Comparison of ENCODE assay signal across 33 mouse cellular contexts in the genomic region with DNA sequence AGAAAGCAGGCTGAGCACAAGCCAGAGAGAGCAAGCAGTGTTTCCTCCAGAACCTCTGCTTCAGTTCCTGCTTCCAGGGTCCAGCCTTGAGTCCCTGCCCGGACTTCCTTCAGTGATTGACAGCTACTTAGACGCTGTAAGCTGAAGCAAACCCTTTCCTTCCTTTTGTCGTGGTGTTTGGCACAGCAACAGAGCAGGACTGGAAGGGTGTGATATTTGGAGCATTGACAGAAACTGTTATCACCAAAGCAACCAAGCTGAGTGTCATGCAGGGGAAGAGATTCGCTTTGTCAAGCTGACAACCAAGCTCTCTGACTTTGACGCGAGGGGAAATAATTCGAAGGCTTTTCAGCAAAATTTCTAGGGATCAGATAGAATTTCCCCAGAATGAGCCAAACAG. TPM values are rescaled to one million over a fixed set of nuclear protein-coding genes. Genes with fewer than 3 reads are reported as not detected.
DNase-seq lines count a peak whose midpoint lies in the region; ATAC-seq and TF ChIP-seq lines count a peak whose summit lies in the region.
"Had no signal": no experiment of that assay in that cellular context is flagged by ENCODE, and none has a peak within 500 bp of the region (broad histone marks: within the 10 kb centered on the region; RNA-seq: fewer than 3 reads in every experiment).

No protein-coding gene starts in this region.

- DNase-seq in heart, adult 11 months = peak; percentile 89
- no peak for DNase-seq in heart, postnatal 36 days
- peak; percentile 26 for DNase-seq in lung, embryonic 14.5 days
- DNase-seq in lung, adult 2 months = no peak
- DNase-seq in left cerebral cortex, postnatal 4 days = no peak
- DNase-seq in urinary bladder, adult 2 months (ENCODE audit: low spot score) = no peak
- DNase-seq: adrenal gland, postnatal 25 days; cerebellum, adult 2 months; cerebellum, postnatal 14 days; kidney, adult 18-20 months; kidney, postnatal 25 days; lung, postnatal 10 days; right cerebral cortex, postnatal 4 days; thymus, adult 2 months; thymus, postnatal 36 days had no signal

- TF ChIP-seq CTCF in lung, embryonic 14.5 days (IDR thresholded peaks at IDR 0.05; ENCODE audit: low read depth) = no peak
- no peak for TF ChIP-seq CTCF in lung, adult 2 months (IDR thresholded peaks at IDR 0.05; ENCODE audit: insufficient read depth, low read length)

- no peak overlapping the region for H3K4me2 ChIP-seq in lung, embryonic 14.5 days
- H3K4me2 ChIP-seq in heart, embryonic 16.5 days (ENCODE audit: low read depth, low read length) = no peak overlapping the region
- H3K4me2 ChIP-seq: forebrain, embryonic 15.5 days; hindbrain, embryonic 14.5 days; kidney, embryonic 15.5 days; limb, embryonic 13.5 days; liver, embryonic 11.5 days; midbrain, embryonic 13.5 days; neural tube, embryonic 13.5 days had no signal

- no peaks in the 10 kb centered on the region for H3K9me3 ChIP-seq in lung, embryonic 14.5 days (ENCODE audit: low read depth, low read length)
- H3K9me3 ChIP-seq in heart, embryonic 16.5 days (replicated peaks; ENCODE audit: control insufficient read depth, low read length) = 0 out of 2 replicates have a peak, but pooled peaks cover 3% of the 10 kb centered on the region
- H3K9me3 ChIP-seq: forebrain, embryonic 15.5 days; kidney, embryonic 15.5 days; midbrain, embryonic 13.5 days; neural tube, embryonic 13.5 days had no signal

- no peak overlapping the region for H3K9ac ChIP-seq in lung, embryonic 14.5 days
- no peak overlapping the region for H3K9ac ChIP-seq in heart, embryonic 16.5 days (ENCODE audit: low read length)
- H3K9ac ChIP-seq: forebrain, embryonic 15.5 days; hindbrain, embryonic 14.5 days; kidney, embryonic 15.5 days; limb, embryonic 13.5 days; midbrain, embryonic 13.5 days; neural tube, embryonic 13.5 days had no signal

- no peak overlapping the region for H3K27ac ChIP-seq in lung, embryonic 14.5 days (ENCODE audit: low read depth)
- H3K27ac ChIP-seq in heart, embryonic 16.5 days (ENCODE audit: low read length) = no peak overlapping the region
- H3K27ac ChIP-seq: forebrain, embryonic 15.5 days; hindbrain, embryonic 14.5 days; kidney, embryonic 15.5 days; left cerebral cortex, adult 2 months; limb, embryonic 13.5 days; macrophage; midbrain, embryonic 13.5 days; neural tube, embryonic 13.5 days; stomach, postnatal 0 days had no signal

- TF ChIP-seq POLR2A in lung, adult 2 months (IDR thresholded peaks at IDR 0.05; ENCODE audit: borderline replicate concordance, extremely low read depth, low read depth, low read length) = no peak

- 47% methylated on average over 7 of the region's 7 CpGs for WGBS in lung, embryonic 14.5 days
- WGBS in lung, adult 2 months = 36% methylated on average over 7 of the region's 7 CpGs
- WGBS in heart, embryonic 16.5 days = 20% methylated on average over 7 of the region's 7 CpGs

- H3K36me3 ChIP-seq in lung, embryonic 14.5 days (ENCODE audit: insufficient read depth) = no peaks in the 10 kb centered on the region
- peaks cover 23% of the 10 kb centered on the region for H3K36me3 ChIP-seq in heart, embryonic 16.5 days (ENCODE audit: control insufficient read depth, insufficient read depth)
- H3K36me3 ChIP-seq: forebrain, embryonic 15.5 days; kidney, embryonic 15.5 days; limb, embryonic 13.5 days; midbrain, embryonic 13.5 days; neural tube, embryonic 13.5 days had no signal

- no peak overlapping the region for H3K4me3 ChIP-seq in lung, embryonic 14.5 days (ENCODE audit: low read depth, low read length)
- no peak overlapping the region for H3K4me3 ChIP-seq in lung, adult 2 months (replicated peaks; ENCODE audit: extremely low read depth, low read depth, low read length)
- no peak overlapping the region for H3K4me3 ChIP-seq in heart, embryonic 16.5 days (ENCODE audit: low read length)
- H3K4me3 ChIP-seq: forebrain, embryonic 15.5 days; kidney, embryonic 15.5 days; left cerebral cortex, adult 2 months; limb, embryonic 13.5 days; midbrain, embryonic 13.5 days; neural tube, embryonic 13.5 days had no signal

- no peaks in the 10 kb centered on the region for H3K4me1 ChIP-seq in lung, embryonic 14.5 days (ENCODE audit: insufficient read depth)
- H3K4me1 ChIP-seq in lung, adult 2 months (ENCODE audit: control insufficient read depth, insufficient read depth, low read length) = no peaks in the 10 kb centered on the region
- H3K4me1 ChIP-seq in heart, embryonic 16.5 days (ENCODE audit: control insufficient read depth, insufficient read depth, low read length) = no peaks in the 10 kb centered on the region
- H3K4me1 ChIP-seq: forebrain, embryonic 15.5 days; kidney, embryonic 15.5 days; limb, embryonic 13.5 days; midbrain, embryonic 13.5 days; neural tube, embryonic 13.5 days had no signal

- intact Hi-C loops in heart, postnatal 36 days (cut with DNase I) = no loop called here
- intact Hi-C loops in left cerebral cortex, postnatal 4 days (cut with DNase I) = no loop called here

- ATAC-seq in lung, embryonic 14.5 days (ENCODE audit: insufficient read depth) = peak; percentile 8; the same call in 1 of the 2 replicates
- ATAC-seq in heart, embryonic 16.5 days (replicated peaks; ENCODE audit: extremely low read depth, insufficient read depth, low FRiP score) = peak; percentile 49
- ATAC-seq: forebrain, embryonic 15.5 days; midbrain, embryonic 13.5 days had no signal

- no peaks in the 10 kb centered on the region for H3K27me3 ChIP-seq in lung, embryonic 14.5 days (ENCODE audit: insufficient read depth, low read length)
- H3K27me3 ChIP-seq in heart, embryonic 16.5 days (ENCODE audit: control insufficient read depth, insufficient read depth, low read length) = no peaks in the 10 kb centered on the region
- H3K27me3 ChIP-seq: forebrain, embryonic 15.5 days; kidney, embryonic 15.5 days; limb, embryonic 13.5 days; midbrain, embryonic 13.5 days; neural tube, embryonic 13.5 days had no signal

RNA-seq across cellular contexts. Expression of a gene that starts 12.3 kb away (rescaled TPM):
- total RNA-seq in heart, postnatal 36 days (2021) = not detected
- polyA plus RNA-seq in lung, embryonic 14.5 days (2014; fragmentation: Nextera tagmentation; extraction: Ambion mirVana) = not detected in 2 replicates
- 4.7 and 12.7 TPM in 2 replicates for polyA plus RNA-seq in lung, adult 2 months (2012; rRNA removed)
- 0.49 and 1.8 TPM in 2 replicates for polyA plus RNA-seq in heart, embryonic 16.5 days (2015; fragmentation: Nextera tagmentation; extraction: Ambion mirVana)
- not detected for total RNA-seq in left cerebral cortex, postnatal 4 days (2021)
- polyA plus RNA-seq in urinary bladder, adult 2 months (2012; rRNA removed) = 0.37 and 0.78 TPM in 2 replicates
- total RNA-seq: adrenal gland, adult 18-20 months; adrenal gland, postnatal 25 days; heart, postnatal 14 days; layer of hippocampus, adult 18-20 months; layer of hippocampus, postnatal 10 days; left cerebral cortex, adult 2 months; left cerebral cortex, postnatal 25 days; megakaryocyte-erythroid progenitor cell, adult 5-6 weeks had no signal
- polyA plus RNA-seq: cerebellum, adult 2 months; embryonic facial prominence, embryonic 11.5 days; forebrain, embryonic 15.5 days; hindbrain, embryonic 14.5 days; macrophage; midbrain, embryonic 13.5 days had no signal

RNA-seq across cellular contexts. Expression of a gene that starts 59.6 kb away (rescaled TPM):
- 10 to 100 TPM; 51.9 to 56.0 TPM for total RNA-seq in heart, postnatal 36 days (2021)
- polyA plus RNA-seq in lung, embryonic 14.5 days (2014; fragmentation: Nextera tagmentation; extraction: Ambion mirVana) = 45.5 and 49.0 TPM in 2 replicates
- polyA plus RNA-seq in lung, adult 2 months (2012; rRNA removed) = 6.9 and 11.0 TPM in 2 replicates
- 61.5 and 69.2 TPM in 2 replicates for polyA plus RNA-seq in heart, embryonic 16.5 days (2015; fragmentation: Nextera tagmentation; extraction: Ambion mirVana)
- total RNA-seq in left cerebral cortex, postnatal 4 days (2021) = 10 to 100 TPM; 11.0 to 12.2 TPM
- polyA plus RNA-seq in urinary bladder, adult 2 months (2012; rRNA removed) = 55.8 and 60.0 TPM in 2 replicates

Comparison
In these comparisons a context has a peak if more than half of its experiments do, and no peak if none do; other contexts are left out.
1. DNase-seq: peak in heart, adult 11 months (single experiment) and lung, embryonic 14.5 days (single experiment); none in heart, postnatal 36 days (0 of 2), lung, adult 2 months (single experiment), left cerebral cortex, postnatal 4 days (single experiment) and urinary bladder, adult 2 months (single experiment).